Mouse (Mus musculus) neural tube, embryonic 15.5 days (tissue): ENCODE measurements at regions not wholly inside any gene's neighbourhood (a gene's known extent, or its start where the extent isn't known, plus 50 kb on each side); places are given as distances from the start of the nearest gene placed in this dataset.

Source experiments
- ATAC-seq: fragments of 200-750 bp; cut with Nextera tagmentation; 2 replicates; pipeline ENCODE4 v1.8.0; 2017; ENCODE audit warnings: mild to moderate bottlenecking, moderate TSS enrichment, moderate library complexity; ENCODE audit not compliant: low FRiP score
- H3K27ac ChIP-seq: fragments of 300-500 bp; sonication (generic); replicated peaks from 2 replicates; pipeline ENCODE4 v1.5.1; 2015; ENCODE audit warnings: mild to moderate bottlenecking, inconsistent platforms
- H3K27me3 ChIP-seq: fragments of 300-500 bp; sonication (generic); replicated peaks from 2 replicates; pipeline ENCODE4 v1.6.1; 2015; ENCODE audit warnings: inconsistent platforms
- H3K36me3 ChIP-seq: fragments of 300-500 bp; sonication (generic); 2 replicates; pipeline ENCODE4 v1.6.1; 2015; ENCODE audit warnings: inconsistent platforms
- H3K4me1 ChIP-seq: fragments of 300-500 bp; sonication (generic); 2 replicates; pipeline ENCODE4 v1.6.1; 2015; ENCODE audit warnings: inconsistent platforms
- H3K4me2 ChIP-seq: fragments of 300-500 bp; sonication (generic); 2 replicates; pipeline ENCODE4 v1.6.1; 2015; ENCODE audit warnings: inconsistent platforms, mild to moderate bottlenecking, moderate library complexity
- H3K4me3 ChIP-seq: fragments of 300-500 bp; sonication (generic); replicated peaks from 2 replicates; pipeline ENCODE4 v1.5.1; 2015; ENCODE audit warnings: mild to moderate bottlenecking, inconsistent platforms
- H3K9ac ChIP-seq: fragments of 300-500 bp; sonication (generic); replicated peaks from 2 replicates; pipeline ENCODE4 v1.6.1; 2015; ENCODE audit warnings: mild to moderate bottlenecking, inconsistent platforms
- H3K9me3 ChIP-seq: fragments of 300-500 bp; sonication (generic); replicated peaks from 2 replicates; pipeline ENCODE4 v1.6.1; 2016; ENCODE audit warnings: inconsistent platforms
- WGBS: fragments of 180-500 bp; shearing (Covaris S2); methylation state at CpG from one replicate; pipeline ENCODE4 v1.1.7; 2015; ENCODE audit warnings: mixed read lengths; 5-methylcytosine and 5-hydroxymethylcytosine counted together

DNA sequence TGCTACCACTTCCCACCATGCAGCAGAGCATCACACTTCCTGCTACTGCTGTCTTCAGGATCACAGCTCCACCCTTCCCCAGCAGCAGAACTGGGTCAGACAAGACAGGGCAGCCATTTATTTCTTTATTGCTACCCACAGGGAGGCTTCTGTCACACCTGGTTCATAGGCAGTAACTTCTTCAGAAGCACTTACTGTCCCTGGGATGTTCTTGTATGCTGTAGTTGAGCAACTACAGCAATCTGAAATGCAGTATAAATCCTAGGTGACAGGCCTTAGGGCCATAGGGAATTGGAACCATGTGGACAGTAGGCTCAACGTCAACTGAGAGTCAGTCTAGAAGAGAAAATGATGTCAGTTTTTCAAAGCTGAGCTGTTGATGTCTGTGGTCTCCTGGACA lies 179.5 kb upstream of the Mast4 start:
- Histone ChIP-seq H3K4me2 (no peak overlapping the region), H3K27ac (no peak overlapping the region), H3K9ac (no peak overlapping the region), H3K36me3 (no peaks in the 10 kb centered on the region), H3K4me1 (no peaks in the 10 kb centered on the region), H3K9me3 (no peaks in the 10 kb centered on the region), H3K27me3 (no peaks in the 10 kb centered on the region), H3K4me3 (no peak overlapping the region)
- no peak for ATAC-seq
- WGBS = 78% methylated on average over 1 of the region's 1 CpGs

DNA sequence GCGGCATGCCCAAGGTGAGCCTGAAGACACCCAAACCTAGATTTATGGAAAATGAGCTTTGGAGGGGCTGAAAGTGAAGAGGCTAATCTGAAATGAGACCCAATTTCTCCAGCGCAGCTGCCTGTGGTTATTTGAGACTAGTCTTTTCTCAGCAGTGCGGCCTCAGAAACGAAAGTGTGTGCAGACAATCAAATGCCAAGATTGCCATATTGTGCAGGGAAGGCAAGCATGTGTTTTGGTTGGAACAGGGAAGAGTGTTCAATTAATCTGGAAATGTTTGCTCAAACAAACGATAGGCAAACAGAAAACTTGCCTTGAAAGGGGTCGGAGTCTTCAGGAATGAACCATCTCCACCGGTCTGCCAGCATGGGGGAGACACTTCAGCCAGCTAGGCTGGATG lies 178.2 kb upstream of the Mast4 start:
- Histone ChIP-seq H3K9me3 (no peaks in the 10 kb centered on the region), H3K4me3 (no peak overlapping the region), H3K4me1 (no peaks in the 10 kb centered on the region), H3K4me2 (no peak overlapping the region), H3K27me3 (no peaks in the 10 kb centered on the region), H3K36me3 (no peaks in the 10 kb centered on the region), H3K27ac (no peak overlapping the region), H3K9ac (no peak overlapping the region)
- WGBS = 89% methylated on average over 7 of the region's 7 CpGs
- no peak for ATAC-seq

DNA sequence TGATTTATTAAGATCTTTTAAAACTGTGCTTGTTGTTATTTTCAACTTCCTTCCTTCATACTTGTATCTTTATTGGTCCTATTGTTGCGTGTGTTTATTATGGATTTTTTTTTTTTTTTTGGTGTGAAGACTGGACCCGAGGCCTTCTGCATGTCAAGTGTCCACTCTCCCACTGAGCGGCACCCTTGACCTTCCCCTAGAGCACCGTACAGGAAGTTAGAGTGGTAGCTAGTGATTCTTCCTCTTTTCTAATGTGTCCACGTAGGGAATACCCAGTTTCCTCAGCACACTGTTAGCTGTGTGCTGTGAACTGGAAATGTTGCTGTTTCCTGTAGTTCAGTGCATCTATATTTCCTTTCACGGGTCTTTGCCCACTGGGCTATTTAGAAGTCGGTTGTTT lies 170.7 kb upstream of the Mast4 start:
- no peak overlapping the region for H3K4me3 ChIP-seq
- no peaks in the 10 kb centered on the region for H3K36me3 ChIP-seq
- 83% methylated on average over 7 of the region's 7 CpGs for WGBS
- H3K27me3 ChIP-seq = no peaks in the 10 kb centered on the region
- no peak overlapping the region for H3K9ac ChIP-seq
- no peaks in the 10 kb centered on the region for H3K4me1 ChIP-seq
- no peaks in the 10 kb centered on the region for H3K9me3 ChIP-seq
- no peak for ATAC-seq
- H3K27ac ChIP-seq = no peak overlapping the region
- H3K4me2 ChIP-seq = no peak overlapping the region

DNA sequence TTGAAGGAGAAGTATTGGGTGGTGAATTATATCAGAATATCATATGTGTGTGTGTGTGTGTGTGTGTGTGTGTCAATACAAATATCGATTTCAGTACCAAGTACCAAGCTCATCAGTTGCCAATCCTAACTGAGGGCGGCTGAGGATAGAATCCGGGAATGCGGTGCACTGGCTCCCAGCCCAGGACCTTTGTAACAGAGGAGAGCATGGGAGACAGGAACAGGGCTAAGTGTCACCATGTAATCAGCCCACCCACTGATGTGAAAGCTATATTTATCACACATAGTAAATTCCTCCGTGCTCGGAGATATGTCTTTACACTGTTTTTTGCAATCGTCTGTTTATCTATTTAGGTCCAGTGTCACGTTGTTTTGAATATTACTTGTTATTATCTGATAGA lies 165.1 kb upstream of the Mast4 start:
- Histone ChIP-seq H3K4me2 (no peak overlapping the region), H3K9me3 (no peaks in the 10 kb centered on the region), H3K27me3 (no peaks in the 10 kb centered on the region), H3K4me1 (no peaks in the 10 kb centered on the region), H3K9ac (no peak overlapping the region), H3K27ac (no peak overlapping the region), H3K36me3 (no peaks in the 10 kb centered on the region), H3K4me3 (no peak overlapping the region)
- no peak for ATAC-seq
- 86% methylated on average over 8 of the region's 8 CpGs for WGBS

DNA sequence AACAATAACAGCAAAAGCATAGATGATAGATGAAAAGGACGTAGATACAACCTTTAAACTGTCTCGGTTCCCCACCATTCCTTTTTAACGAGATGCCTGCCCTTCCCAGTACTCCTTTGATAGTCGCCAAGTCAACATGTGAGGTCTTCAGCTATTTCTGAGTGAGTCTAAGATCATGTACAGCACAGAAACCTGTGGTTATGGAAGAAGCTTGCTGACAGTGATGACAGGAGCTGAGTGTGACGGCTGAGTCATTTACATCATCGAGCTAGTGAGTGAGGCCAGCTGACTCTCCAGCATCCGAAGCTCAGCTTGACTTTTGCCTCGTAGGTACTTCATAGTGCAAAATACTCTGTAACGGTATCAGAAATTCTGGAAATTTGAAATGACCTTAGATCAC lies 160.1 kb upstream of the Mast4 start:
- ATAC-seq = no peak
- Histone ChIP-seq H3K4me2 (no peak overlapping the region), H3K4me1 (no peaks in the 10 kb centered on the region), H3K27ac (no peak overlapping the region), H3K9me3 (no peaks in the 10 kb centered on the region), H3K4me3 (no peak overlapping the region), H3K36me3 (no peaks in the 10 kb centered on the region), H3K27me3 (no peaks in the 10 kb centered on the region), H3K9ac (no peak overlapping the region)
- 89% methylated on average over 9 of the region's 9 CpGs for WGBS

DNA sequence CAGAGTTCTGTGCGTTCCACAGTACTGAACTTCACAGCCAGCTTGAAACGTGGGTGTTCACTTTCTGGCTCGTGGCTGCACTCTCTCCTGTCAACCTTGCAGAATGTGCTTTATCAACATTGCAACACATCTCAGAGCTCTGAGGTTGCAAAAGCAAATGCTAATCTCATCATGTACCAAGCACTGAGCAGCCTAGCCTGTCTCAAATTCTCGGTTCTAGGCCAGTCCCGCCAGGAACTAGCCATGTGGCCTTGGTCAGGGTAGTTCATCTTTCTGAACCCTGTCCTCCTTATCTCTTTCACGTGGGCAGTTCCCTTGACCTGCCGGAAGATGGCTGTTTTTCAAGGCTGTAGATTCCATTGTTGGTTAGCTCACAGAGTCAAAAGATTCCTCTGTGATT lies 159.3 kb upstream of the Mast4 start:
- no peaks in the 10 kb centered on the region for H3K9me3 ChIP-seq
- H3K36me3 ChIP-seq = no peaks in the 10 kb centered on the region
- no peak for ATAC-seq
- no peak overlapping the region for H3K27ac ChIP-seq
- no peaks in the 10 kb centered on the region for H3K4me1 ChIP-seq
- WGBS = 76% methylated on average over 7 of the region's 7 CpGs
- H3K4me2 ChIP-seq = no peak overlapping the region
- H3K9ac ChIP-seq = no peak overlapping the region
- H3K27me3 ChIP-seq = no peaks in the 10 kb centered on the region
- H3K4me3 ChIP-seq = no peak overlapping the region

DNA sequence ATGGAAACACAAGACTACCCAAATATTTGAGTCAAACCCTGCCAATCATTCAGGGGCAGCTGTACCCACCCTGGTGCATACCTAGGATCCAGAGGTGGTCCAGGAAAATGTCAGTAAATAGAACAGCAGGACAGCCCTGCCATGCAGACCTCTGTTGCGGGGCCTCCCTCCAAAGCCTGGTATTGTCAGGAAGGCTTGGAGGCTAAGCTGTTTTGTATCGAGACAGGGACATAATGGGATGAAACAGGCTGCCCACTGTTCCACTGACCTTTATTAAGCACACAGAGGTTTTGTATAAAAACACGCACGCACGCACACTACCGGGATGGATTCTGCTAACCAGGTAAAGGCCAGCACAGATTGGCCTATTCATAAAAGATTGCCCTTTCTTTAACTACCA lies 155.8 kb upstream of the Mast4 start:
- no peak overlapping the region for H3K4me2 ChIP-seq
- no peak for ATAC-seq
- no peak overlapping the region for H3K9ac ChIP-seq
- no peaks in the 10 kb centered on the region for H3K36me3 ChIP-seq
- WGBS = 43% methylated on average over 6 of the region's 6 CpGs
- no peaks in the 10 kb centered on the region for H3K27me3 ChIP-seq
- no peak overlapping the region for H3K4me3 ChIP-seq
- H3K27ac ChIP-seq = no peak overlapping the region
- no peaks in the 10 kb centered on the region for H3K4me1 ChIP-seq
- H3K9me3 ChIP-seq = 0 out of 2 replicates have a peak, but pooled peaks cover 2% of the 10 kb centered on the region

DNA sequence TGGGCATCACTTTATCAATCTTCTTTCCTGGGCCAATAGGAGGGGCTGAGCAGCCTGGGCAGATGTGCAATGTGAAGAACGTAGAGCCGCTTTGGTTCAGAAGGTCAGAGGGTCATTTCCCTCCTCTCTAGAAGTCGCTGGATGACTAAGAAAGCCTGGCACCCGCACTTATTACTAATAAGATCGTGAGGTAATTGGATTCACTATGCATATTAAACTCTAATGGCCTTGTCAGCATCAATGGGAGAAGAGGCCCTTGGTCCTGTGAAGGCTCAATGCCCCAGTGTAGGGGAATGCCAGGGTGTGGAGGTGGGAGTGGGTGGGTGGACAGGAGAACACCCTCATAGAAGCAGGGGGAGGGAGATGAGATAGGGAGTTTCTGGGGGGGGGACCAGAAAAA lies 149.8 kb upstream of the Mast4 start:
- Histone ChIP-seq H3K9me3 (0 out of 2 replicates have a peak, but pooled peaks cover 2% of the 10 kb centered on the region), H3K9ac (no peak overlapping the region), H3K4me3 (no peak overlapping the region), H3K4me1 (no peaks in the 10 kb centered on the region), H3K27ac (no peak overlapping the region), H3K4me2 (no peak overlapping the region), H3K36me3 (no peaks in the 10 kb centered on the region), H3K27me3 (no peaks in the 10 kb centered on the region)
- no peak for ATAC-seq
- WGBS = 67% methylated on average over 5 of the region's 5 CpGs

DNA sequence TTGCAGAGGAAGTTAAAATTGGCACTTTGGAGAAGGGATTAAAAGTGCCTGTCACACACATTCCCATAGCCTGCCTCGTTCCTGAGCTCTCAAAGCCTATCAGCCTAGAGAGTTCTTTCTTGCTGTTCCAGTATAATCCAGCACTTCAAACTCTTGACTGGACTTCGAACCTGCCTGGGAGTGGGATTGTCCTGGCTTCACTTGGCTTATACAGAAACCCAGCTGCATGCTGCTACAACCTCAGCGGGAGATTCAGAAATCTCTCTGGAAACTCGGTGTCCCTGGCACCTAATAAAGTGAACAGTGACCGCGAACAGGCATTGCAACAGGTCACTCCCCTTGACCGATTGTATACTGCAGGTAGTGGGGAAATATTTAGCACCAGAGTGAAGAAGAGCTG lies 149.1 kb upstream of the Mast4 start:
- H3K4me3 ChIP-seq = no peak overlapping the region
- H3K4me2 ChIP-seq = no peak overlapping the region
- no peak overlapping the region for H3K27ac ChIP-seq
- H3K9ac ChIP-seq = no peak overlapping the region
- H3K9me3 ChIP-seq = 0 out of 2 replicates have a peak, but pooled peaks cover 2% of the 10 kb centered on the region
- H3K4me1 ChIP-seq = no peaks in the 10 kb centered on the region
- 83% methylated on average over 7 of the region's 7 CpGs for WGBS
- no peaks in the 10 kb centered on the region for H3K36me3 ChIP-seq
- no peak for ATAC-seq
- H3K27me3 ChIP-seq = no peaks in the 10 kb centered on the region

DNA sequence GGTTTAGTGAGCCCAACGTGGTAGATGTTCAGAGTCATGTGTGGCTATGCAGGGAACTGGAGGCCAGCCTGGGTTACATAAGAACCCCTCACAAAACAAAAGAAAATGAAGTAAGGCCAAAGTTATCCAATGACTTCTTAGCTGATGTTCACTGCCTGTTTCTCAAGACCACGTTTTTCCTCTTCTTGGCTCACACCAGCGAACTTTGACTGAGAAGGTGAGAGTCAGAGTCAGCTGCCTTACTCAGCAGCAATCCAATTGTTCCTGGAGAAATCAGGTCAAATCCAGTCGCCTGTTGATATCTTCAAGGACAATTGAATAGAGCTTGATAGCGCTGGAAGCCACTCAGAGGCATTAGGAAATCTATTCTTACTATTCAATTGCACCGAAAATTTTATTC lies 142.0 kb upstream of the Mast4 start:
- Histone ChIP-seq H3K27ac (no peak overlapping the region), H3K9ac (no peak overlapping the region), H3K4me1 (no peaks in the 10 kb centered on the region), H3K4me2 (no peak overlapping the region), H3K27me3 (no peaks in the 10 kb centered on the region), H3K36me3 (no peaks in the 10 kb centered on the region), H3K9me3 (no peaks in the 10 kb centered on the region), H3K4me3 (no peak overlapping the region)
- WGBS = 87% methylated on average over 6 of the region's 6 CpGs
- ATAC-seq = no peak

DNA sequence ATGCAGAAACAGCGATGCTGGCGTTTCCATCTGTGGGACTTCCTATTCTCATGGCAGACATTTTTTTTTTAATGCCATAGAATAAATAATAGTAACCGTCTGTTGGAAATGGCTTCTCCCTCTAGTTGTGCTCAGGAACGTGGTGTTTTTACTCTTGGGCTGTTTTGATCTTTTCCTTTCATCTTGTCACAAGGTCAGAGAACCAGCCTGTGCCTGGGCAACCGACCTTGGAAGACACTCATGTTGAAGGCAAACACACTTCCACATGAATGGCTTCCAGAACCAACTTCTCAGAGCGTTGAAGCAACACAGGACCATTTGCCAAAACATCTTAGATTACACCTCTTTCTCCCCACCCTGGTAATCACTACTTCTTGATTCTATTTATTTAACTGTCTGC lies 137.9 kb upstream of the Mast4 start:
- Histone ChIP-seq H3K4me1 (no peaks in the 10 kb centered on the region), H3K27me3 (no peaks in the 10 kb centered on the region), H3K4me3 (no peak overlapping the region), H3K27ac (no peak overlapping the region), H3K4me2 (no peak overlapping the region), H3K9ac (no peak overlapping the region), H3K9me3 (no peaks in the 10 kb centered on the region), H3K36me3 (no peaks in the 10 kb centered on the region)
- no peak for ATAC-seq
- WGBS = 75% methylated on average over 6 of the region's 6 CpGs

DNA sequence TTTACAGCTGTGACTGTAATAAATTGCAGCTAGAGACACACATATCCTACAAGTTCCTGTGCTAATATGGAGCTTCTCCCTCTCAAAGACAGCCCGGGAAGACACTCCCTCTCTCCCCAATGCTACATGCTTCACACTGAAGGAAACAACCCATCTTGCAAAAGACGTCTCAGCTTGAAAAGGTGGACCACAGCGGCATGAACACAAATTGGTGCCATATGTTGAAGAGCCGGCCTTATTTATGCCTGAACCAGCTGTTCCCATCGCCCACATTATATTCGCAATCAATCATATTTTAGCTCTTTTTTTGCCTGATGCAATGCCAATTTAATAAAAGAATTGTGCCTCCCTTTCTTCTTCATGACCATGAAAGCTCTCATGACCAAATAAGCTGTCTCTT lies 135.8 kb upstream of the Mast4 start:
- WGBS = 71% methylated on average over 6 of the region's 6 CpGs
- Histone ChIP-seq H3K27me3 (no peaks in the 10 kb centered on the region), H3K4me1 (no peaks in the 10 kb centered on the region), H3K4me3 (no peak overlapping the region), H3K36me3 (no peaks in the 10 kb centered on the region), H3K9me3 (no peaks in the 10 kb centered on the region), H3K9ac (no peak overlapping the region), H3K4me2 (no peak overlapping the region), H3K27ac (no peak overlapping the region)
- ATAC-seq = no peak

DNA sequence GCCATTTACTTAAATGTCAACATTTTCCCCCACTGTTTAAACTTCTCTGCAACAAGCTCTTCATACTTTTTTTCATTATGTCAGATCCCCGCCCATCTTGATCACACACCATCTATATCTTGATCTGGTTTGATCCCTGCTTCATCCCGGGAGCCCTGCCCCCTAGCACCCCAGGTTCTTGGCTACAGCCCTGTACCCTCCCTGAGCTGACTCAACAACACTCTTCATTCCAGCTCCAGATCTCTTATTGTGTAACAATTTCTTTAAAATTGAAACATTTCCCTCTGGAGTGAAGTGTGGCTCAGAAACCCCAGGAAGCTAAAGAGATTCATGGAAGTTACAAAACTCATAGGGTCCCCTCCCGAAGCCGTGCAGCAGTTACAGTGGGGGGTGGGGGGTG lies 126.2 kb upstream of the Mast4 start:
- 86% methylated on average over 4 of the region's 4 CpGs for WGBS

More for the DNA sequence above, 126.2 kb upstream of the Mast4 start:
- no peak overlapping the region for H3K4me3 ChIP-seq
- no peaks in the 10 kb centered on the region for H3K4me1 ChIP-seq
- no peak overlapping the region for H3K27ac ChIP-seq
- no peaks in the 10 kb centered on the region for H3K9me3 ChIP-seq
- no peak overlapping the region for H3K9ac ChIP-seq
- H3K36me3 ChIP-seq = no peaks in the 10 kb centered on the region
- no peak for ATAC-seq
- no peaks in the 10 kb centered on the region for H3K27me3 ChIP-seq
- H3K4me2 ChIP-seq = no peak overlapping the region
